Mouse (Mus musculus): ENCODE measurements around the gene Mmp9.
A peak's percentile ranks its signal among the peaks of the same experiment; 100 is the strongest.

Gene Mmp9

DNA sequence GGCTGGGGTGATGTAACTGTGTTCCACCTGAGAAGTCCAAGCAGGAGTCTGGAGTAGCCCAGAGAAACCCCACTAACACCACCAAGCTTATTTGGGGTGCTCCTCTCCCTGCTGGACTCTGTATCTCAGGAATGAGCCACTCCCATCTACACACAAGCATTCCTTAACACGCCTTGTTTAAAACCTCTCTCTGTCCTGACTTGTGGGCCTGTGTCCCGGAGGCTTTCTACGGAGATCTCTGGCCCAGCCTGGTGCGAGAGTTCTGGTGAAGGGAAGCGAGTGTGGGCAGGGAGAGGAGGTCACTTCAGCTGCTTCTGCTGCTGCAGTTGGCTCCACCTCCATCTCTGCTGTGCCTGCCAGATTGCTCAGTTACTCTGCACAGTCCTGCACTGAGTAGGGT, 15.6 kb downstream of the Mmp9 start:
- no peak for DNase-seq

DNA sequence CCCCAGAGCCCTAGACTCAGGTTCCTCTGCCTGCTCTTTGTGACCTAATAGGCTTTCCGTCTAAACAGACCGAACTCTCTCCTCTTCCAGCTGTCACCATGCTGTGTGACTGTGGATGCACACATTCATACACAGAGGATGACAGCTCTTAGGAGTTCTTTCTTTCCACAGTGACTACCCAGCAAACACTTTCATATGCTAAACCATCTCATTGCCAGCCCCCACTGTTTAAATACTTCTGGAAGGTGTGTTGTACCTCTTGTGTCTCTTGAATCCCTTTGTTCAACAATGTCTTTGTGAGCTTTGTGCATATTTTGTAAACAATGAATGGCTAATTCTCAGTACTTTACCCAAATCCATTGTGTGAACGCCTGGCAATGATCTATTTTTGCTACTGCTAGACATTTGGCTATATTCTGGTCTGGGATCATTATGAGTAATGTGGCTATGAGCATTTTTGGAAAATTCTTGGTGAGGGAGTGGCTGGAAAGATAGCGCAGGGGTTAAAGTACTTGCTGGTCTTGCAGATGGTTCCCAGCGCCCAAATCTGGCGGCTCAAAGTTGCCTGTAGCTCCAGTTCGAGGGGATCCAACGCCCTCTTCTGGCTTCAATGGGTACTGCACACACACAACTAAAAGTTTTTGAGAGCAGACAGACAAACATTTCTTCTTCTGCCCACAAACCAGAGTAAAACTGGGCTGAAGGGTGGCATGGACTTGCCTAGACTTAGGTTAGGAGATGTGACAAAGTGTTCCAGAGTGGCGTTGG, 17.2 kb downstream of the Mmp9 start:
- DNase-seq, result no peak

DNA sequence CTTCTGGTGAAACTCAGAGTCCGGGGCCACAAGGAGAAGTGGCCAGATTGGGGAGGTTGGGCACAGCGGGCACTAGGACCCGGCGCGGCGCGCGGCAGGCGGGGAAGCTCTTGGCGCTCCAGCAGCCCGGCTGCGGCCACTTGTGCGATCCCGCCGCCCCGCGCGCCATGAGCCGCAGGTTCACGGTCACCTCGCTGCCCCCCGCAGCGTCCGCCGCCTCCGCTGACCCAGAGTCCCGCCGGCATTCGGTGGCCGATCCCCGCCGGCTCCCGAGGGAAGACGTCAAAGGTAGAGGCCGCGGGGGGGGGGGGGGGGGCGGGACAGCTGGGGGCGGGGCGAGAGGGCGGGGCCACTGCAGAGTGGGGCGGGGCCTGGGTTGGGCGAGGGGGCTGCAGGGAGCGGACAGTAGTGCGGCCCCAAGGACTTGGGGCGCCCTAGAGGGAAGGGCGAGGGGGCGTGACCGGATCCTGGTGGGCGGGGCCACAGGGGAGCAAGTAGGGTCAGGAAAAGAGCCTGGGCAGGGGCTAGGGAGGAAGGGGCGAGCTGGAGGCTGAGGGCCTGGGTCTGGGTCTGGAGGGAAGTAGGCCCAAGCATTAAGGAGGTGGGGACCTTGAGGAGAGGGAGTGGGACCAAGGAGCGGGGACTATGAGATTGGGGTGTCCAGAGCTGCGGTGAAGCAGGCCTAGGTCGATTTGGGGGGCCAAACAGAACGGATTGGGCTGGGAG, 20.3 kb downstream of the Mmp9 start, which contains the start of gene Slc12a5:
TSS of gene Slc12a5 (plus strand) at position 87 of the 726 bp plus-strand sequence.
- DNase-seq, result peak; percentile 50

DNA sequence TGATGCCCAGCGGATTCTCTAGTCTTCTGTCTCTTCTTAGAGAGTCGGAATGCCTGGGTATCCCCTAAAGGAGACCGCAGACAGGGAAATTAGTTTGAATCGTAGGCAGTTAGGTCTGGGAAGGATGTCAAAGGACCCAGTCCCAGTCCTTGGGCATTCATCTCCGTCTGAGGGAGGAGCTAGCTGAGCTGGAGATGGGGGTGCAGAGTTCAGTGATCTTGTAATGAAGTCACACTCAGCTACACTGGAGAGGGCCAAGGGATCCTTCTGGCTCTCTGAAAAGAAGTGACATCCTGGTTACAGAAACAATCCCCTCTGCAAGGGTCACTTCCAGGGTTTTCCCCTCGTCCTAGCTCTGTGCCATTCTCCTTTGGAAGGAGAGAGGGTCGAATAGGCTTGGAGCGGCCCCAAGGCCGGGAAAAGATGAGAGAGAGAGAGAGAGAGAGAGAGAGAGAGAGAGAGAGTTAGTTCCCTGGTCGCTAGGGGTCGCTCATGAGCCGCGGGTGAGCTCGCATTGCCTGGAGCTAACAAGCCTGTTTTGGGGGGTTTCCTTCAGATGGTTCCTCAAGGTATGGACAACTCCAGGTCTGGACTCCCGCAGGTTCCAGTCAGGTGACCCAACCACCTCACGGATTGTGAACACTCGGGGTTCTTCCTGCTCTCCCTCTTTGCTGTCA, 21.1 kb downstream of the Mmp9 start:
- DNase-seq, result peak; percentile 73

DNA sequence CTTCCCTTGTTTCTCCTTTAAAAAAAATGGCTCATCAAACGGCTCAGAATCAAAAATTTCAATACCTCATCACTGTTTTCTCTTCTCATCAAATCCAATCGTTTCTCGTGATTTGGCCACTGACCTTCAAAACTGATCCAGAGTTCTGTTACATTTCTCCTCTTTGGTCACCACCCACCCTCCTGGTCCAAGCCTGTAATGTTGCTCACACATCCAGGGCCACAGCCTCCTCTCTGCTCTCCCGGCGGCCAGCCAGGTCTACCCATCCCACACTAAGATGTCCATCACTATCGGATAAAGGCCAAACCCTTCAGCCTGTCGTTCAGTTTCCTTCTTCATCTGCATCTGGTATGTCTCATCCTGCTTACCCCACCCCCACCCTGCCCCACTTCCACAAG, 21.6 kb downstream of the Mmp9 start:
- no peak for DNase-seq

DNA sequence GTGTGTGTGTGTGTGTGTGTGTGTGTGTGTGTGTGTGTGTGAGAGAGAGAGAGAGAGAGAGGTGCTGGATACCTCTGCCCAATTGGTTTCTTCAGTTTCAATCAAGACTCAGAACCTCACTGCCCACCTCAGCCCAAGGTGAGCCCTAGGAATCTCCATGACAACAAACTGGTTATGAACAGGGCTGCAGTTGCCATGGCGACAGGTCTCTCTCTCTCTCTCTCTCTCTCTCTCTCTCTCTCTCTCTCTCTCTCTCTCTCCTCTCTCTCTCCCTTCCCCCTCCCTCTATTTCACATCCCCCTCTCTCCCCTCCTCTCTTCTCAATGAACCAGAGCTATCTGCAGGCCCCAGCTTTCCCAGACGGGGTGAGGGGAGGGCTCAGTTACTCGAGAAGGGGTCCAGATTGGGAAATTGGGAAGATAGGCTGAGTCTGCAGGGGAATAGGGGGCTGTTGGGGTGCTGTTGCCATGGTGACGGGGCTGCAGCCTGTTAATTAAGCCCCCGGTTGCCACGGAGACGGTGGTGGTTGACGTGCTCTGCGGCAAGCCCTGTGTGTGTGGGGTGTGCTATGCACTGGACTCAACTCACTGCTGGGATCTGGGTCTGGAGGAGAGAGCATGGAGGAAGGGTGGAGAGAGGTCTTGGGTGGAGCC, 23.8 kb downstream of the Mmp9 start:
- DNase-seq, result no peak

DNA sequence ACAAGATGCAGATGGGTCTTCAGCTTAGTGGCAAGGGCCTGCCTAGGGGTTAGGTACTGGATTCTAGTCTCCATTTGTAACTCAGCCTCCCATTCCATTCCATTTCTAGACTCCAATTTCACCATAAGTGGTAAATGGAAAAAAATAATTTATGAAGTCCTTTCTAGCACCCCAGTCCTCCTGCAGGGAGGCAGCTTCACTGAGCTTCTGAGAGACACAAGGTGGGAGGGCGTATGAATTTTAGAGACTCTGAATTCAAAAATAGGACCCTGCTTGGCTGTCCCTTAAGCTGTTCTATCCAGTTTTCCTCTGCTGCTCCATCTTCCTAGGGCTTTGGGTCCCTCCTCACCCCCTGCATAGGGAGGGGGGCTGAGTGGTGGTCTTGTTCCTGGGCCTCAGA, 24.4 kb downstream of the Mmp9 start:
- DNase-seq, result no peak

DNA sequence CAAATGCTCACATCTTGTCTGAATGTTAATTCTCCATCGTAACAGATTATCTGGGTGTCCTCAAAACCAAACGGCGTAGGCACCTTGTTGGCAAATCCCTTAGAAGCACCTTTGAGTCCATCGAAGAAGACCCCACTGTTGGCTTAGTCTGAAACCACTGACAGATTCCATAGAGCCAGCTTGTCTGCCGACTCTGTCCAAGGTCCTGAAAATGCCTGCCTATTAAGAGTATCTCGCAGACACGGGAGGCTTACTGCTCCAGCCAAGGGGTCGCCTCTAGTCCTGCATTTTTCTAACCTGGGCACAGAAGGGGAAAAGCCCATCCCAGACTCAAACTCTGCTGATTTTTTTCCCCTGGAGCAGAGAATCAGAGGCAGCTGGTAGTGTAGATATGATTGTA, 25.8 kb downstream of the Mmp9 start:
- DNase-seq, result peak; percentile 59

DNA sequence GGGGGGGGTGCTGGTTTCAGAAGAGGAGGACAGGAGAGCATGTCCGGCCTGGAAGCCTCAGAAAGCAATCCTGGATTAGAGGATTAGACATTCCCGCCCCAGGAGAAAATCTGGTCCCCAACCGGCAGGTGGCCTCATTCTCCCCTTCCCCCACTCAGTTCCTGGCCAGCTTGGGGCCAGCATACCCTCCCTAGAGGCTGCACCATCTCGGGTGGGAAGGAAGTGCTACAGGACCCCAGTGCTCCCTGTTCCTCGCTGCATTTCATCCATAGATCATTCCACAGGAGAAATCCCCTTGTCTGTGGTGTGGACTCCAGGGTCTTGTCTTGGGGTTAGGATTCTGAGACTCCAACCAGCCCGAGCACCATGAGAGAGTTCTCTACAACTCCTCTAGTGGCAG, 26.6 kb downstream of the Mmp9 start:
- DNase-seq, result no peak

DNA sequence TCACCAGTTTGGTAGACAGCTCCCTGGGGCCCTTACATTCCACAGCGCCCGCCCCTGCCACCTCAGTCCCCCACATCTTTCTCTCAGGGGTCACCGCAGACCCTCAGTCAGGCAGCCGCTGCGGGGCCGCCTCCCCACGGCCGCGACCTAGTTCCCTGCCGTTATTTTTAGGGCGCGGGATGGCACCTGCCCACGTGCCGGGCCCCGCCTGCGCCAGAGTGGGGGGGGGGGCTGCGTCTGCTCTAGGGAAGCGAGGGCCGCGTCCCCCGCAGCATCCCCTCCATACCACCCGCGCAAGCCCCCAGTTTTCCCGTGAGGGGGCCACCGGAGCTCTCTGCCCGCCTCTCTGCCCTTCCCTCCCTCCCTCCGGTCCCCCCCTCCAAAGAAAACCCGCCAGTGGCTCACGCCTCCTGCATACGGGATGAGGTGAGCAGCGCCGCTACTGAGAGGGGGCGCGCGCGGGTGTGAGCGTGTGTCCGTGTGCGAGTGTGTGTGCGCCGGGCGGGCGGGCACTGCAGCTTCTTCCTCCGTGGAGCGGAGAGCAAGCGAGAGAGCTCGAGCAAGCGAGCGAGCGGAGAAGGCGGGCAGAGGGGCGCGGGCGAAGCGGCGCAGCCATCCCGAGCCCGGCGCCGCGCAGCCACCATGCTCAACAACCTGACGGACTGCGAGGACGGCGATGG, 27.3 kb downstream of the Mmp9 start:
- DNase-seq, result no peak

DNA sequence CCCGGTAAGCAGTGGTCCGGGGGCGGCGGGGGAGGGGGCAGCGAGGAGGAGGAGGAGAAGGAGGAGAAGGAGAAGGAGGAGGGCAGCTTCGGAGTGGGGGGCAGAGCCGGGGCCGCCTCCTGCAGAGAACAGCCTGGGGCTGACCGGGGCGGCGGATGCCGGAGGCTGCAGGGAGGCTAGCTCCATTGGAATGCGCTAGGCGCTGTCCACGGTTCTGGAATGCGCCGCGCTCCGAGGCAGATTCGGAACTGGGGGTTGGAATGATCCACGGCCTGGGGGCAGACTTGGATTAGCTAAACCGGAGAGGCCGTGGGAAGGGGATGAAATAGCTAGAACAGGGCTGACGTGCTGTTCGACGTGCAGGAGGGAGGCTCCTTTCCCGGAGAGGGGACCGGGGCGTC, 27.9 kb downstream of the Mmp9 start:
- peak; percentile 76 for DNase-seq

- no peak for DNase-seq
Observed at GRCm38 (mm10) chr2:164969348-164969781, 28.8 kb downstream of the Mmp9 start.

DNA sequence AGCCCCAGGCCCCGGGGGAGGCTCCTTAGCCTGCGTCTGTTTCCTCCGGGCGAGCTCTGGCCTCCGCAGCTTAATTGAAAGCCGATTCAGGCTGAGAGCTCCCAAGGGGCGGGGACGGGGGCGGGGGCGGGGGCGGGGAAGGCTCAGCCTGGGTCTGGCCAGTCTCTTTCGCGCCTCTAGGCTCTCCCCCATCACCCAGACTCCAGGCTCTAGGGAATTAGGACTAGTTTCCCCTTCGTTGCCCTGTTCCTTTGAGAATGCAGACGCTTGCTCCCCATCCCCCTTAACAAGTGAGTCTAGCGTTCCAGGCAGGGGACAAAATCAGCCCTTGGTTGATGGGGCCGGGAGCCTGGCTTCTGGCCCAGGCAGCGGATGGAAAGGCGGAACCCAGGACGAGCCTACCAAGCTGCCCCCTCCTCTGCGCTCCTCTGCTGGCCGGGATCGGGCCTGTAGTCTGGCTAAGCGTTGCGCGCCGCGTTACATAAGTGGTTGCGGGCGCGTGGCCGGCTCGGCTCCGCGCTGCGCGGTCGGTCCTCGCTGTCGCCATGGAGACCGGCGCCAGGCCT, 30.1 kb downstream of the Mmp9 start:
- no peak for DNase-seq

DNA sequence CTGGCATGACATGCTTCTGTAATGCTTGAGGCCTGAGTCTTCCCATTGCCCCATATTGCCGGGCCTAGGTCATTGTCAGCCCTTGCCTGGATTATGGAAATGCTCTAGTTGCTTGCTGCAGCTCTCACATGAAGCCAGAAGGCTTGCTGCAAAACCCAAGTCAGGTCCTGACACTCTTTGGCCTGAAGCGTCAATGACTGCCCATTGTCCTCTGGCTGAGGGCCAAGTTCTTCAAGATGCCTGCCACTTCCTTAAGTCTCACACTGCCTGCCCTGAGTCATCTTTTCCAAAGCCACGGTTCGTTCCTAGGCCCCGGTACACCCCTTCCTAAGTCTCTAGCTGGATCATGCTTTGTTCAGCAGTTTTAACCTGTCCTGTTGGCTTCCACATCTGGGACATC, 32.1 kb downstream of the Mmp9 start:
- no peak for DNase-seq

DNA sequence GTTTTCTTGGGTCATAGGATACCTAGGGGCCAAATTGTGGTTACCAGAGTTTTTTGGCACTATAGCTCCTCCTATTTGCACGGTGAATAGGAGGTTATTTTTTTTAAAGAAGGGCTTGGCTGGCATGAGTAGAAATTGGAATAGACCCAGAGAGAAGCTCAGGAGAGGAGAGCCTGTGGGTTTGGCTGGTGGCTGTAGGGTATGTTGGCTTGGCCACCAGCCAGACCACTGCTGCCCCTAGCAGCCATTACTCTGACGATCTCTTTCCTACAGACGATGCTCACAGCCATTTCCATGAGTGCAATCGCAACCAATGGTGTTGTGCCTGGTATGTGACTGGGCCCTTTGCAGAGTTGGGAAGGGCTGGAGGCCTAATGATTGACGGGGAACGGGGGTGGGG, 35.0 kb downstream of the Mmp9 start:
- no peak for DNase-seq

GRCm38 (mm10) chr2:164979749-164980148, 39.2 kb downstream of the Mmp9 start:
- peak; percentile 78 for DNase-seq

- no peak for DNase-seq
Observed at GRCm38 (mm10) chr2:164985962-164986361, 45.4 kb downstream of the Mmp9 start.

DNA sequence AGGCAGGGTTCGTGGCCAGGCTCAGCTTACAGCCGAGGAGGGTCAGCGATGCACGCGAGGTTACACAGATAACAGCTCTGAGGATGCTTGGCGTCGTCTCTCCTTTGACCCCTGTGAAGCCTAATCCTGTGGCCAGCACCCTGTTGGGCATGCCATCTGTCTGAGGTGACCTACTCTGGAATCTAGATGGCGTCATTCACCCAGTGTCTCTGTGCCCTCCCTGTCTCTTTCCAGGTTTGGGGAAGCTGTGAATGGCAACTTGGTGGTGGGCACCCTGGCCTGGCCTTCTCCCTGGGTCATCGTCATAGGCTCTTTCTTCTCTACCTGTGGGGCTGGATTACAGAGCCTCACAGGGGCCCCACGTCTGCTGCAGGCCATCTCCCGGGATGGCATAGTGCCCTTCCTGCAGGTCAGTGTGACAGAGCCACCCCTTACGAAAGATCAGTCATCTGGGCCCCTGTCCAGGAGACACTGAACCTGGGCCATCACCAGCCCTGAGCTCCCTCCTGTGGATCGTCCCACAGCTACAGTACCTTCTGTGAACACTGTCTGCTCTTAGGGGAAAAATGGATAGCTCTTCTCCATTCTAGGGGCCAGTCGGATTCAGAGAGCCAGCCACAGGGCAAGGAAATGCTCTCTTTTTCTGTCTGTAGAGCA, 45.9 kb downstream of the Mmp9 start:
- no peak for DNase-seq

DNA sequence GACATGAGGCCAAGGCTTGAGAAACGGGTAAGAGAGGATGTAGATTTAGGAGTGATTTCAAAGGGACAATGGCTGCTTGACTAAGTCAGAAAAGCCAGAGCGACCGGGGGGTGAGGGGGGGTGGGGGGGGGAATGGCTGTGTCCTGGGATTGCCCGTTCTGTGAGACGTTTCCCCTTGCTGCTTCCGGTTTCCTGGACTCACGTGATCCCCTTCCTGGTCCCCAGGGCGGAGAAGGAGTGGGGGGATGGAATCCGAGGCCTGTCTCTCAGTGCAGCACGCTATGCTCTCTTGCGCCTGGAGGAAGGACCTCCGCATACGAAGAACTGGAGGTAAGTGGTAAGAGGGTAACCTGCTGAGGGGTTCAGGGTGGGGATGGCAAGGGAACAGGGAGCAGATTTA, 48.2 kb downstream of the Mmp9 start:
- no peak for DNase-seq

GRCm38 (mm10) chr2:164991111-164991510, 50.5 kb downstream of the Mmp9 start:
- DNase-seq, result no peak

DNA sequence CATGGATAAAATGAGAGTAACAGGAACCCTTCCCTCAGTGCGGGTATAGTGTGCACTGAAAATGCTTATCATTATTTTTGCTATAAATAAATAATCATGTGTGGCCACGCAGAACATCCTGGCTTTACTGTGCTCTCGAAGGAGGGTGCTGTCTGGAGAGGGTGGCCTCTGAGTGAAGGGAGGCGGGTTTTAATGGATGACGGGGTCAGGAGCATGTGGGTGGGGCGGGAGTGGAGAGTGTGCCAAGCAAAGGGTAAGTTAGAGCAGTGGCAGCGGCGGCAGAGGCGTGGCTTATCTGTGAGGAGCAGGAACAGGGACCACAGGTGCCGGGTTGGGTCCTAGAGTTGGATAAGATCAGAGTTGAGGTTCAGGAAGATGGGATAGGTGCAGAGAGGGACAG, 51.2 kb downstream of the Mmp9 start:
- no peak for DNase-seq

GRCm38 (mm10) chr2:164994156-164994555, 53.6 kb downstream of the Mmp9 start:
- DNase-seq, result no peak

All from lung, postnatal 14 days (tissue).